Mouse (Mus musculus) neutrophil, adult 5-6 weeks (primary cell): ENCODE data around the gene Gna11. TPM values are rescaled to one million over a fixed set of nuclear protein-coding genes. Genes with fewer than 3 reads are reported as not detected.

Experiments used
- ATAC-seq: fragments of 151-379, 151-347 bp; 2 replicates; pipeline ENCODE4 v1.8.0; 2017; ENCODE audit warnings: mild to moderate bottlenecking, moderate TSS enrichment; ENCODE audit not compliant: insufficient number of reproducible peaks, poor library complexity, low FRiP score, severe bottlenecking; ENCODE audit errors: extremely low read depth
- total RNA-seq: library from RNA; stranded (forward); fragments of 200-1000 nt; gene quantifications from 2 replicates; pipeline ENCODE4 v1.2.3, GENCODE M21; 2017

Gna11 gene
- total RNA-seq, 1 experiment from 2014 or later = 13.5 TPM

DNA sequence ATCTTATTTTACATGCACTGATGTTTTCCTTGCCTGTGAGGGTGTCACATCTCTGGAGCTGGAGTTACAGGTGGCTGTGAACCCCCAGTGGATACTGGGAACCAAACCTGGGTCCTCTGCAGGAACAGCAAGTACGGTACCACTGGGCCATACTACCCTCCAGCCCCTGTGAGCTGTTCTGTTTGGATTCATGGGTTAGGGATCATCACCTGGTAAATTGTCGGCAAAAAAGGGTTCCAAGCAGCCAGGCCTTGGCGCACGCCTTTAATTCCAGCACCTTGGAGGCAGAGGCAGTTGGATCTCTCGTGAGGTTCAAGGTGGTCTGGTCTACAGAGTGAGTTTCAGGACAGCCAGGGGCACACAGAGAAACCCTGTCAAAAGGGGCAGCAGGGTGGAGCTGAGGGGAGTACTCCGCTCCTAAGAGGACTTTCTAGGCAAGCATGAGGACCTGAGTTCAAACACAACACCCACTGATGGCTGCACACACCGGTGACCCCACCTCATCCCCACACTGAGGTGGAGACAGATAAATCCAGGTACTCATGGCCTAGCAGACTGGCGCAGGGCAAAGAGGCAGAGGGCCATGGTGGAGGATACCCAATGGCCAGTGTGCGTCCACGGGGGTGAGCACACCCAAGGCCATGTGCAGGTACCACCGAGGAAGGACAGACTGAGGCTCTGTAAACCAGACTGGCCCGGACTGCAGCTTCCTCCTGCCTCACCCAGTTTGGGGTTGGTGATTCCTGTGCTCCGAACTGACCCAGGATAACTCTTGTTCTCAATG, 2.0 kb upstream of the Gna11 start:
- no peak for ATAC-seq

DNA sequence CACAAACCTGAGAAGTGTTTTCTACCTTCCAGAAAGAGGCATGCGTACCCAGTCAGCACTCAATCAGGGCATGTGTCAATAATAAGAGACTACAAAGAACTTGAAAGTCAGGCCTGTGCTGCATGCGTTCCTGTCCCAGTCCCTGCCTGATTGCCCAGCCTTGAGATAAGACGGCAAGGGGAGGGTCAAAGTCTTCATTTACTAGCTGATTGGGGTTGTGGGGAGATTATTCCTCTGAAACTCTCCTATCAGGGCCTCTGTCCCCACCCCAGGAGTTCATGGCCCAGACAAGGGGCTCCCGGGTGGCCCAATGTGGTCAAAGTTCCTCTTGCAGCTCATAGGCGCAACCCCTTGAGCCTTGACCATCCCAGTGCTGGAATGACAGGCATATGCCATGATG, 1.3 kb upstream of the Gna11 start:
- no peak for ATAC-seq

DNA sequence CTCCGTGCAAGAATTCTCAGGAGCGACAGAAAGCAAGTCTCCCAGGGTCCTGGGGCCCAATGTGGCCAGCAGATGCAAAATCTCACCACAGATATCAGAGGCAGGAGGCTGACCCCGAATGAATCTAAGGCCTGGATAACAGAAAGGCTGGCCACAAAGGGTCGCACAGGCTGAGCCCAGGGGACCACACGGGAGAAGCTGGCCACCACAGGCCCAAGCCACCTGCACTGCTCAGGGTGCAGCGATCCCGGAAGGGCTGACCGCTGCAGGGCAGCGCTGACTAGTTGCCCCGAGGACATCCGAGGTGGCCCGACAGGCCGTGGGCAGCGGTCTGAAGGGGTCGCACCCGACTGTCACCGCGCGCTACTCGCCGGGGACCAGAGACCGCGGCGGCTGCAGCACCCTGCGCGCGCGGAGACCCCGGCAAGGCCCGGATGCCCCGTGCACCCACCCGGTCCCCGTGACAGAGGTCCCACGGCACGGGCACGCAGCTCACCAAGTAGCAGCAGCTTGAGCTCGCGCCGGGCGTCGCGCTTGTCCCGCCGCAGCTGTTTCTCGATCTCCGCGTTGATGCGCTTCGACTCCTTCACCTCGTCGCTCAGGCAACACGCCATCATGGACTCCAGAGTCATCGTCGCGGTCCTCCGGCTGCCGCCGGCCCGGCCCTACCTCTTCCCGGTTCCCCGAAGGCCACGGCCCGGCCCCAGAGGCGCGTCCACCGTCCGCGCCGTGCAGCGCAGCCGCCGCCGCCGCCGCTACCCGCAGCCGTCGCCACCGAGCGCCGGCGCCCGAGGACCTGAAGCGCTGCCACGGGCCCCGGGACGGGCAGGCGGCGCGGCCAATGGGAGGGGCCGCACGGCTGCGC, 462 bp downstream of the Gna11 start:
- ATAC-seq = no peak

DNA sequence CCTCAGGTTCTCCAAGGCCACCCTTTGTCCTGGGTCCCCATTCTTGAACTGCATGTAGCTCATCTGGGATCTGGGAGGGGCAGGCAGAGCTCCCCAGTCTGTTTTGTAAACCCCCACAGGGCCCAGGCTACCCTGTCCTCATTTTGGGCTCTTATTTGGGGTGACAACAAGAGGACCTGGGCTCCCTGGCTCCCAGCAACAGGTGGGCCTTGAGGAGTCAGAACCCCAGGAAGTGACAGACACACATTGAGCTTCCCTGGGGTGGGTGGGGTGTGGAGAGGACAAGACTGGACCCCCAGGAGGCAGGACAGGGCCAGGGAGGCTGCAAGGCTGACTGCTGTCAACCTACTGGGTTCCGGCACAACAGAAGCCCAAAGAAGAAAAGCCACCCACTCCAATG, 1.4 kb downstream of the Gna11 start:
- ATAC-seq = no peak

DNA sequence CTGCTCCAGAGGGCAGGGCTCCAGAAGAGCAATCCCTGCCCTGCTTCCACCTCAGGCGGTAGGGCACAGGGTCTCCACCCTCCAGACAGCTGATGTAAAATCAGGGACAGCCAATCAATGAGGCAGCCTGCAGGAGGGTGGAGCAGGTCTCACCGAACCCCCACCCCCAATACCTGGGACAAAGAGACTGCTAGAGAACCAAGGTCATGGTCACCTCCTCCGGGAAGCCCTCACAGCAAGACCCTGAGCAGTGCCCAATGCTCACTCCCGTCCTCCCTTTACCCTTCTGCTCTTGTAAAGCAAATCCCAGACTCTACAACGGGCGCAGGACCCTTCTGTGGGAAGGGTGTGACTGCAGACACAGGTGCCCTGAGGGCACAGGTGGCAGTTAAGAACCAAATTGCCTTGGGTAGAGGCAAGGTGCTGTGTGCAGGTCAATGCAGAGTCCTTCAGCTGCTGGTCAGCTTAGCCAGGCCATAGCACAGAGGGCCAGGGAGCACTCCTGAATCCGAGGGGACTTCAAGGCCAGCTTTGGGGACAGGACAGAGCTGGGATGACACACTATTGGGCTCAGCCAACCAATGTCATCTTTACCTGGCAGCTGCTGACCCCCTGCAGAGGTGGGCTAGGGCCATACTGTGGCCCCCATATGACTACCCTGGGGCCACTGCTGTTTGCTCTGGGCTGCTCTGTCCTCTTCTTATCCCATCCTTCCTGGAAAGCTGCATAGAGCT, 2.1 kb downstream of the Gna11 start:
- no peak for ATAC-seq

DNA sequence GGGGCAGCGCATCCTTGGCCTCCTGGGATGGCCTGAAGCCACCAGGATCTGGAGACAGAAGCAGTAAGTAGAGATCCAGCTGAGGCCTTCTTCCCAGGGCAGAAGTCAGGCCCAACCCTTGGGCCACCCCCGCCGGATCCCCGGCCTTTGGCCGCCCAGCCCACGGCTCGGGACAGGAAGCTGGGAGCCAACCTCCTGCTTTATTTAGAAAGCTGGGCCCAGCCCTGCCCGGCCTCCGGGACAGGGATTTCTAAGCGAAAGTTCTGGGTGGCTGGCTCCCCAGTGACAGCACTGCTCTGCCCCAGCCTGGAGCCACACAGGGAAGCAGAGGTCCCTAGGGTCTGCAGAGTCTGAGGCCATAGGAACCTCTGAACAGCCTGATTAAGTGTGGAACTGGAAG, 3.2 kb downstream of the Gna11 start:
- no peak for ATAC-seq

DNA sequence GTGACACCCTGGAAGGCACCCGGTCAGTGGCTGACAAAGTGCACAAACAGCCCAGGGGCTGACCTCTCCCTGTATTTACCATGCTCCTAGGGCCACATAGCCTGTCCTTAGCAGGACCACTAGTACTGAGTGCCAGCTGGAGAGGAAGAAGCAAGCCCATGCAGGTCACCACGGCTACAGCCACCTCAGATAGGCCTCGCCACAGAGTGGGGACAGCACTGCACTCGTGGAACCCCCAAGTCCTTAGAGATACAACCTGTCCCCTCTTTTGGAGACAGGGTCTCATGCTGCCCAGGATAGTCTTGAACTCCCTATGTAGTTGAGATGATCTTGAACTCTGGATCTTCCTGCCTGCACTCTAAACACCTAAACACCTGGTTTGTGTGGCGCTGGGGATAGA, 3.6 kb downstream of the Gna11 start:
- no peak for ATAC-seq

DNA sequence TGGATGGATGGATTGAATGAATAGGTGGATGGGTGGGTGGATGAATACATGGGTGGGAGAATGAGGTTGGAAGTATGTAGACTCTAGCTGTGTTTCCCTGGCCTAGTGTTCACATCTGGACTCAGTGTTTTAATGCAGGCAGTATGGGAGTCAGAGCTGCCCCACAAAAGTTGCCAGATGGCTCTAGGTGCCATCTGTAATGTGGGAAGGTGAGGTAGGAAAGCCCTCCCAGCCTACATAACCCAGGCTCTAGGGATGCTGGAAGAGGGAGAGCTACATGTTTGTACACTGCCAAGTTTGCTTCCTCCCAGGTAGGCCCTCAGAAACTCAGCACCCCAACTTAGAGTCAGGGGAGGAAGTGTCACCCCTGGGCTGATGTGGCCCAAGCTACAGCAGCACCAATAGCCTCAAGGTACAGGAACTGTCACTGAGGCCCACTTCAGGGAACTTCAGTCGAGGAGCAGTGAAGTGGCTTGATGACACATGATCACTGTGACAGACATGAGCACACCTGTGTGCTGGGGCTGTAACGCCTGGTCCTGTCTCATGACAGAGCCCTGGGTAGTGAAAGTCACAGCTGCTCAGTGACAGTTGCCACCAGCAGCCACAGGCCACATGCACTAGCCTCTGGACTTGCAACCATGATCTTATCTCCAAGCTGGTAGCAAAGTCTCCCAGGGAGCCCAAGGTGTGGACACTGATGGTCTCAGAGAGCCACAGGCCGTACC, 6.5 kb downstream of the Gna11 start:
- ATAC-seq = 0 out of 2 replicates have a peak, but pooled peaks have one; percentile 17

DNA sequence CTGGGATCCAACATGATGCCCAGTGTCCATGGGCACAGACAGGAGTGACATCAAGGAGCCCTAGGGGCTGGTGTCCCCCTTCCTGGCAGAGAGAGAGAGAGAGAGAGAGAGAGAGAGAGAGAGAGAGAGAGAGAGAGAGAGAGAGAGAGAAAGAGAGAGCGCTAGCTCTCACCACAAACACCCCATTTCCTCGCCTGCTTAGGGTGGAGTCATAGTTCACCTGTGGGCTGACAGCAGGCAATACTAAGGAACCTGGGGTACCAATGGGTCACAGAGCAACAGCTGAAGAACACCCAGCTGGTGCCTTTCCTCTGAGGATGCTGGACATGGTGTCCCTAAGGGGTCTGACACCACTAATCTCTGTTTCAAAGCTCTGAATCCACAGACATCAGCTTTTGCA, 7.6 kb downstream of the Gna11 start:
- ATAC-seq = no peak

DNA sequence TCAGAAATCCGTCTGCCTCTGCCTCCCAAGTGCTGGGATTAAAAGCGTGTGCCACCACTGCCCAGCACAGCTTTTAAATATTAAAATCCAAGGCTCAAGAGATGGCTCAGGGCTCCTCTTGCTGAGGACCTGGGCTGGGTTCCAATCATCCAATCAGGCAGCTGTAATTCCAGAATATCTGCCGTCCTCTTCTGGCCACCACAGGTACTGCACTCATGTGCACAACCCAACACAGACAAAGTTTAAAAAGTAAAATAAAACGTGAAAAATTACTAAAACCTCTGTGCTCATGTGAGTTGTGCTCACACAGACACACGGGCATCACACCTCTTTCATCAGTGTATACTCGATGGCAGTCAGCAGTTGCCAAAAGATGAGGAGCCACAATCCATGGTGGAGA, 8.3 kb downstream of the Gna11 start:
- ATAC-seq = no peak

DNA sequence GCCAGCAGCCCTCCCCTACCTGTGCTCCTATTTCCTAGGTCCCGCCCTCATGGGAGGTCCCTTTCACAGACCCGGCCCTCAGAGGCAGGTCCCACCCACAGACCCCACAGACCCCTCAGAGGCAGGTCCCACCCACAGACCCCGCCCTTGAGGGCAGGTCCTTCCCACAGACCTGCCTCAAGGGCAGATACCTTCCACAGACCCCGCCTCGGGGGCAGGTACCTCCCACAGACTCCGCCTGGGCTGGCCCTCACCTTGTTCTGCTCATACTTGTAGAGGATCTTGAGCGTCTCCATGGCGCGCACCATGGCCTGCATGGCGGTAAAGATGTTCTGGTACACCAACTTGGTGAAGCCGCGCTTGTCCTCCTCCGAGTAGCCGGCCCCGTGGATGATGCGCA, 10.2 kb downstream of the Gna11 start:
- no peak for ATAC-seq

DNA sequence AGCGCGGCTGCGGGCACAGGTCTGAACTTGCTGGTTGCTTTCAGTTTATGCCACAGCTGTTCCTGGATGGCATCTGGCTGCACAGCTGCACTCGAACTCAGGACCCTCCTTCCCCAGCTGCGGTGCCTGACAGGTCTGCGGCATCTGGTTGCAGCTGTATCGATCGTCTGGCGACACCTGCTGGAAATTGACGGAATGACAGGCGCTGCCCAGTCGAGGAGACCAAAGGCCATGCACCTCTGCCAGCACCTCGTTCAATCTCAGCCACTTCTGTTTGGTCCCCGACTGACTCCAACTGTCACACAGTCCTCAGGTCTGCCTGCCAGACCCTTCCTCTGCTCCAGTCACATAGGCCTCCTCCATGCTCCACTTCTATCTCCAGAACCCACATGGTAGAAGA, 18.2 kb downstream of the Gna11 start:
- peak; percentile 82 for ATAC-seq

DNA sequence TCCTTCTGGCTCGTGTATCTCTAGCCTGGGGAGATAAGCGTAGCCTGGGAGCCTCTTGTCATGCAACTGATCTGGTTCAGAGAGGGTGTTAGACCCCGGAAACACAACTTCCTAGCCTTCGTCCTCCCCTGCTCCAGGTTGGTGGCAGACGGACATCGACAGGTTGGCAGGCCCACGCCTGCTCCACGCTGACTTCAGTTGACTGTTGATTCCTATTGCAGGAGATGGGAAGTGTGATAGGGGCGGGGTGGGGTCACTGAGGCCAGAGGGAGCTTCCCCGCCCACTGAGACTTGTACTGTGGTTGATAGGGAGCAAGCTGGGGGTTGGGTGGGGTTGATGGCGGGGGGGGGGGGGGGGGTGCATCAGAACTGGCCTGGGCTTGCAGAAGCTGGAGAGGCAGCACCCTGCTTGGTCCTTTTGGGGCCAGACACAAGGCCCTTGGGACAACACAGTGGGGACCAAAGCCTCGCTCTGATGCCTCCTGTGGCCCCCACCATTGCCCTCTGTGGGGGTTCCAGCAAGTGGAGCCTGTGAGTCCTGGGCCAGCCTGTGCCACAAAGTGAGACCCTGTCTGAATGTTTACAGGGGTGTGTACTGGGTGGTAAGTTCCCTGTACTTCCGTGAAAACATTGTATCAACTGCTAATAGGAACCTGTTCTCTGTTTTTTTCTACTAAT, 19.8 kb downstream of the Gna11 start:
- no peak for ATAC-seq

DNA sequence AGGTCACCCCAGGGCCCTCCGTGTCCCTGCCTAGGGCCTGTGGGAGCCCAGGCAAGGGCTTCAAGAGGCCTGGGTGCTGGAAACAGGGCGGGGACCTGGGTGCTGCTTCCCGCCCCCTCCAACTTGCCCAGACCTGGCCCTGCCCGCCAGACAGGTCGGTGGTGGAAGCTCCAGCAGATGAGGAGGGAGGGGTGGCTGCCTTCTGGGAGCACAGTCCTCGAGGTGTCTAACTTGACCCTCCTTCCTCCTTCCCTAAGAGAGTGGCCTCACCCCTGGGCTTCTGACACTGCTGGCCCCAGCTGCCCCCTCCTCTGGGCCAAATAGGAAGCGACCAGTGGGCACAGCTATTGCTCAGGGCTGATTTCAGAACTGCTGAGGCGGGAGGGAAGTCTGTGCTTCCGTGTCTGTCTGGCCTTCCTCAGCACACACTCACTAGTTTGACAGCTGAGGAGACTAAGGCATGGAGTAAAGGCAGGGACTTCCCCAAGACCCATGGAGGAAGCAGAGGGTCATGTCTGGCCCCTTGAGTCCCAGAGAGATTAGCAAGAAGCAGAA, 20.9 kb downstream of the Gna11 start, which contains the start of gene Gna15:
Gna15 (minus strand) TSS at position 175 of the 555 bp plus-strand sequence.
- ATAC-seq = peak; percentile 31

DNA sequence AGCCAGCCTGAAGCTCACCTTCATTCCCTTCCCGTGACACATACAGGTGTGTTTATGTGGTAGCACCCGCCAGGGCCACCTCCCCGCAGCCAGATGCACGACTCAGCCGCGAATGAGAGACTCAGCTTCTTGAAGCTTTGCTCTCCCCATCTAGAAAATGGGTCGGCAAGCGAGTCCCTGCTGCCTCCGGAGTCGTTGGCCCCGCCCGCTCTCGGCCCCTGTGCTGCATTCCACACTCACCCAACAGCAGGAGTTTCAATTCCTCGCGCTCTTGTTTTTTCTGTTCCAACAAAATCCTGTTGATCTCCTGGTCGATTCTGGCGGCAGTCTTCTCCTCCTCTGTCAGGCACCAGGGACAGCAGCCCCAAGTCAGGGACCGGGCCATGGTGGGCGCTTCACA, 21.4 kb downstream of the Gna11 start:
- ATAC-seq = no peak

DNA sequence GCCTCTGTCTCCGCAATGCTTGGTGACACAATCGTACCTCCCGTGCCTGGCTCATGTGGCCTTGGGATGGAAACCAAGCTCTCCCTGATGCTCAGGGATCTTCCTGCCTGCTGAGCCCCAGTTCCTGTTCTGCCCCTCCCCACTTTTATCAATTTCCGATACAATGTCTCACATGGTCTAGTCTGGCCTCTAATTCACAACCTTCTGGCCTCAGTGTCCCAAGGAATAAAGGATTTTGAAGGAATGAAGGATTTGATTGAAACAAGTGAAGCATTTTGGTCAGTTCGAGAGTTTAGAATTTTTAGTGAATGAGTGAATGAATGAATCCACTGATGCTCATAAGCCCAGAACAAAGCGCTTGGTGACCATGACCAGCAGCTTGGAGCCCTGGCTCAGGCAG, 21.8 kb downstream of the Gna11 start:
- ATAC-seq = no peak

DNA sequence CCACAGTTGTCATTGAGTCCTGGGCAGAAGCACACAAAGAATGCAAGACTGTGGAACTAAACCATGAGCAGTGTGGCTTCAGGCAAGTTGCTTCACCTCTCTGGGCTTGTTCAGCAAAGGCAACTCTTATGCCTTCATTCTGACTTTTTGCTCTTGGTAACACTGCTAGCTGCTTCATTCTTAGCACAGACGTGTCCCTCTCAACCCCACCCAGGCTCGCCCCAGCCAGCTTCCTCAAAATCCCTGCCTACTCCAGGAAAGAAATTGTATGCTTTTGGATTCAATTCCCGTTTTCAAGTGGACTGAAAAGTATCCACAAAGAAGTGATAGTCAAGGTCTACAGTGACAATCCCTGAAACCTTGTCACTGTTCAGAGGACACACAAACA, 25.0 kb downstream of the Gna11 start:
- ATAC-seq = no peak
